Mouse (Mus musculus) layer of hippocampus, postnatal 25 days (tissue): Measurements from ENCODE around the gene Plekhf1. TPM values are rescaled to one million over a fixed set of nuclear protein-coding genes. Genes with fewer than 3 reads are reported as not detected.

ENCODE experiments used
- DNase-seq, 2 experiments: peaks; one replicate each; pipeline ENCODE4 v3.0.0; 2022; ENCODE audit warnings: mixed read lengths in 2 of 2, low spot score in 1 of 2; ENCODE audit errors: extremely low spot score in 1 of 2
- total RNA-seq, 2 experiments: library from RNA; stranded (reverse); gene quantifications; 2 replicates each; pipeline ENCODE4 v1.2.3; 2021

The Plekhf1 gene
- total RNA-seq, 2 experiments from 2014 or later, result 1.5 to 3.1 TPM

- no peak for DNase-seq
Measured at GRCm38 (mm10) chr7:38219526-38219925, 8.3 kb downstream of the Plekhf1 start.

- DNase-seq, result no peak
Measured at GRCm38 (mm10) chr7:38218631-38219367, 9.0 kb downstream of the Plekhf1 start.

- peak in 1 of 2 experiments; percentile 30 for DNase-seq
Measured at GRCm38 (mm10) chr7:38217417-38218171, 10.2 kb downstream of the Plekhf1 start.

GRCm38 (mm10) chr7:38215697-38216096 lies 12.1 kb downstream of the Plekhf1 start:
- no peak for DNase-seq

- no peak for DNase-seq
Measured at GRCm38 (mm10) chr7:38215281-38215680, 12.5 kb downstream of the Plekhf1 start.

- DNase-seq, result no peak
Measured at GRCm38 (mm10) chr7:38214473-38215214, 13.2 kb downstream of the Plekhf1 start.

- DNase-seq, result no peak
Measured at GRCm38 (mm10) chr7:38212651-38213062, 15.2 kb downstream of the Plekhf1 start.

- DNase-seq, result no peak
Measured at GRCm38 (mm10) chr7:38209478-38210152, 18.2 kb downstream of the Plekhf1 start.

- DNase-seq, result no peak
Measured at GRCm38 (mm10) chr7:38208969-38209368, 18.8 kb downstream of the Plekhf1 start.

- no peak for DNase-seq
Measured at GRCm38 (mm10) chr7:38206564-38206963, 21.3 kb downstream of the Plekhf1 start.

GRCm38 (mm10) chr7:38205801-38206200 lies 22.0 kb downstream of the Plekhf1 start:
- DNase-seq, result no peak

- DNase-seq, result no peak
Measured at GRCm38 (mm10) chr7:38204314-38204713, 23.5 kb downstream of the Plekhf1 start.

- DNase-seq, result no peak
Measured at GRCm38 (mm10) chr7:38201290-38201658, 26.5 kb downstream of the Plekhf1 start.

- DNase-seq, result peak; percentile 91 to 96
Measured at GRCm38 (mm10) chr7:38200606-38201289, 27.1 kb downstream of the Plekhf1 start.

- no peak for DNase-seq
Measured at GRCm38 (mm10) chr7:38199907-38200605, 27.8 kb downstream of the Plekhf1 start.

GRCm38 (mm10) chr7:38191571-38191970 lies 36.2 kb downstream of the Plekhf1 start:
- DNase-seq, result no peak

- DNase-seq, result no peak
Measured at GRCm38 (mm10) chr7:38191146-38191545, 36.7 kb downstream of the Plekhf1 start.

- no peak for DNase-seq
Measured at GRCm38 (mm10) chr7:38190056-38190835, 37.6 kb downstream of the Plekhf1 start.
